Mouse (Mus musculus): ENCODE measurements around the gene Srrd. TPM values are rescaled to one million over a fixed set of nuclear protein-coding genes. Genes with fewer than 3 reads are reported as not detected.

Gene Srrd
- polyA plus RNA-seq, 1 experiment from 2014 or later, result 48.6 TPM

GRCm38 (mm10) chr5:112355910-112356309 lies 13.1 kb upstream of the Srrd start, which contains the start of gene Gm6583:
Gene Gm6583 (minus strand): TSS chr5:112356033.
- ATAC-seq (ENCODE audit: low FRiP score, low read depth), result no peak
- Histone ChIP-seq H3K9ac (replicated peaks) (no peak within 1 kb of the TSS), H3K4me1 (no peaks in the 10 kb centered on the region), H3K27me3 (no peaks in the 10 kb centered on the region), H3K27ac (replicated peaks) (no peak within 1 kb of the TSS), H3K36me3 (peaks cover 65% of the 10 kb centered on the region), H3K9me3 (no peaks in the 10 kb centered on the region), H3K4me3 (no peak within 1 kb of the TSS), H3K4me2 (replicated peaks) (no peak within 1 kb of the TSS)
- 69% methylated on average over 12 of the region's 13 CpGs for WGBS

- no peaks in the 10 kb centered on the region for H3K9me3 ChIP-seq
- H3K4me1 ChIP-seq, result no peaks in the 10 kb centered on the region
- no peak overlapping the region for H3K9ac ChIP-seq (replicated peaks)
- WGBS, result 90% methylated on average over 6 of the region's 6 CpGs
- H3K36me3 ChIP-seq, result peaks cover 69% of the 10 kb centered on the region
- H3K4me2 ChIP-seq (replicated peaks), result no peak overlapping the region
- no peak overlapping the region for H3K4me3 ChIP-seq
- ATAC-seq (ENCODE audit: low FRiP score, low read depth), result no peak
- no peak overlapping the region for H3K27ac ChIP-seq (replicated peaks)
- no peaks in the 10 kb centered on the region for H3K27me3 ChIP-seq
Measured at GRCm38 (mm10) chr5:112355493-112355892, 12.7 kb upstream of the Srrd start.

- Histone ChIP-seq H3K9ac (replicated peaks) (no peak overlapping the region), H3K27ac (replicated peaks) (no peak overlapping the region), H3K4me3 (no peak overlapping the region), H3K4me2 (replicated peaks) (no peak overlapping the region), H3K9me3 (no peaks in the 10 kb centered on the region), H3K27me3 (no peaks in the 10 kb centered on the region), H3K36me3 (peaks cover 63% of the 10 kb centered on the region), H3K4me1 (peaks cover 14% of the 10 kb centered on the region; the same call in 1 of the 2 replicates)
- ATAC-seq (ENCODE audit: low FRiP score, low read depth), result no peak
- WGBS, result 95% methylated on average over 8 of the region's 8 CpGs
Measured at GRCm38 (mm10) chr5:112349169-112349568, 6.3 kb upstream of the Srrd start.

DNA sequence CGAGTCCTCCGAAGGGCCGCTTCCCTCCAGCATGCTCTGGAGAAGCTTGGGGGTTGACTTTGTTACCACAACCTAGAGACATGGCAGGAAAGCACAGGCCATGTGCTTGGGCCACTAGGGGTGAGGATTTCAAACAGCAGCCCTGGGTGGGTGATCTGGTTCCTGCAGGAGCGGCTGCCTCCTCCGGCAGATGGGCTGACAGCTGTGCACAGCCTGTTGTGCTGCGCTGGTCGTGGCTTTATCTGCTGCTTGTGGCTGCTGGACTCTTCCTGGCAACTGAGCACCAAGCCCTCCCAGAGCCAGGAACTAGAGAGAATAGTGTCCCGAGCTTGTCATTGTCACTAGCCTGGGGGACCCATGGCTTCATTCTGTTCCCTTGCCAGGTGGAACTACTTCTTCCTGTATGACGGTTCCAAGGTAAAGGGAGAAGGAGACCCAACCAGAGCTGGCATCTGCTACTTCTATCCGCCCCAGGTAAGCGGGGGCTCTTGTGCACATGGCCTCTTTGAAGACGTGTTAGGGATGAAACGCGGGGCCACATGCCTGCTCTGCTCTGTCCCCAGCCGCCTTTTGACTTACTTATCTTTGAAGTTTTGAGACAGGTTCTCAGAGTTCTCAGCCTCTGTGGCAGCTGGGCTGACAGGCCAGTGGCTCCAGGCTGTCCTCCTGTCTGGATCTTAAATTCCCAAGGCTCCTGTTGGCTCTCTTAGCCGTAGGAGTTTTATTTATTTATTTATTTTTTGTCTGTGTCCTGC lies 3.5 kb upstream of the Srrd start:
- Histone ChIP-seq H3K9ac (replicated peaks) (0 out of 2 replicates have a peak overlapping the region, but pooled peaks have one; percentile 7), H3K36me3 (peaks cover 47% of the 10 kb centered on the region)
- whole genome bisulfite sequencing, result 89% methylated on average over 16 of the region's 16 CpGs

DNA sequence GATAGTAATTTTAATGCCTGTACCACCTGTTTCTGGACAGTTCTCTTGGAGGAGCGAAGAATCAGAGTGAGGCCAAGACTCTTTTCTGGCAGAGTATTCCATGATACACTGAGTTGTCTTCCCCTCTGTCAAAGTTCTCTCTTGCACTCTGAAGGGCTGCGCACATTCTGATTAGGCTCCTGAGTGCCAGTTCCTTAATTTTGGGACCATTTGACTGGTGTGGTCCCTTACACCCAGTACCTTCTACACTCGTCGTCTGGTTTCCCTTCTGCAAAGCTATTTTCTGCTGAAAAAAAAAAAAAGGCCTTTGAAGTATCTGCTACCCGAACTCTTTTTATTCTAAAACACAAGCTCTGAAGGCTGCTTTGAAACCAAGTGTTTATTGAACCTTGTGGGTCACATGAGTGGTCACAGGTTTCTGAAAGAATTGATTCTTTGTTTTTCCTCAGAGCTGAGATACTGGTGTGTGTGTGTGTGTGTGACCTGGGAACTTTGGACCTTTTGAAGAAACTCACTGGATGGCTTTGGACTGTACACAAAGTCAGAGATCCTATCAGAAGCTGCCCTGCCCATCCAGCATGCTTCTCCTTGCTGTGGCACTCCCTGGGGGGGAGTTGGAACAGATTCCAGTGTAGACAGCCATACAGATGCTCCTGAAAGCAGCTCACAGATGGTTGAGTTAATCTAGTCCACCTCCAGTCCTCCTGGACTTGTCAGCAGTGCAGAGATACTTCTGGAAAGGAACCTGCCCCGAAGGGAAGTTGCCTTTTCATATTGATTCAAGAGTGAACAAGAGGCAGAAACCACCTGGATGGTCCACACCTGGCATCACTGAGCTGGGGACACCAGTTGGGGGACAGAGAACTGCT lies 1.5 kb upstream of the Srrd start:
- 83% methylated on average over 6 of the region's 6 CpGs for WGBS
- ATAC-seq (ENCODE audit: low FRiP score, low read depth), result no peak
- H3K4me2 ChIP-seq (replicated peaks), result no peak overlapping the region
- H3K27ac ChIP-seq (replicated peaks), result no peak overlapping the region
- H3K4me3 ChIP-seq, result no peak overlapping the region
- no peaks in the 10 kb centered on the region for H3K9me3 ChIP-seq
- H3K9ac ChIP-seq (replicated peaks), result no peak overlapping the region
- H3K4me1 ChIP-seq, result peaks cover 40% of the 10 kb centered on the region
- no peaks in the 10 kb centered on the region for H3K27me3 ChIP-seq
- H3K36me3 ChIP-seq, result peaks cover 39% of the 10 kb centered on the region

More for the DNA sequence above, 3.5 kb upstream of the Srrd start:
- H3K4me1 ChIP-seq, result peaks cover 35% of the 10 kb centered on the region
- no peak for ATAC-seq (ENCODE audit: low FRiP score, low read depth)
- no peaks in the 10 kb centered on the region for H3K27me3 ChIP-seq
- no peak overlapping the region for H3K4me2 ChIP-seq (replicated peaks)
- no peak overlapping the region for H3K4me3 ChIP-seq
- H3K27ac ChIP-seq (replicated peaks), result no peak overlapping the region
- H3K9me3 ChIP-seq, result no peaks in the 10 kb centered on the region

DNA sequence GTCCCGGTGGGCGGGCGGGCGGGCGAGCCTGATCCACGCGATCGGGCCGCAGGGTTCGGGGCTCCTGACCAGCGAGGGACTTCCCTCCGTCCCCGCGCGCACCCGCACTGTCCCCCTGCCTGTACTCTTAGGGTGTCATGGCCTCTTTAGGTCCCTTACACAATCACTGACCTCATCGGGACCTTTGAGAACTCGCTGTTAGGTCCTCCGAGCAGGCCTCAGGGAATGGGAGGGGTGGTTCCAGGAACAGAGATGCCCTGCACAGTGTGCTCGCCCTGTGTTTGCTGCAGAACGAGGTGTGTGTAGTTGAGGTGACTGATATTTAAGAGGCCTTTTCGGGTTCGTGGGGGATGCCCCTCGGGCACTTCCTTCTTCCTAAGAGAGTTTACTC lies 360 bp upstream of the Srrd start:
- Histone ChIP-seq H3K9me3 (no peaks in the 10 kb centered on the region), H3K9ac (replicated peaks) (peak overlapping the region; percentile 80), H3K4me2 (replicated peaks) (peak overlapping the region; percentile 79), H3K27me3 (no peaks in the 10 kb centered on the region), H3K4me3 (peak overlapping the region; percentile 68), H3K27ac (replicated peaks) (peak overlapping the region; percentile 40; the same call in 1 of the 2 replicates), H3K36me3 (peaks cover 39% of the 10 kb centered on the region), H3K4me1 (peaks cover 40% of the 10 kb centered on the region)
- WGBS, result under 1% methylated on average over 24 of the region's 24 CpGs
- peak; percentile 72 for ATAC-seq (ENCODE audit: low FRiP score, low read depth)

DNA sequence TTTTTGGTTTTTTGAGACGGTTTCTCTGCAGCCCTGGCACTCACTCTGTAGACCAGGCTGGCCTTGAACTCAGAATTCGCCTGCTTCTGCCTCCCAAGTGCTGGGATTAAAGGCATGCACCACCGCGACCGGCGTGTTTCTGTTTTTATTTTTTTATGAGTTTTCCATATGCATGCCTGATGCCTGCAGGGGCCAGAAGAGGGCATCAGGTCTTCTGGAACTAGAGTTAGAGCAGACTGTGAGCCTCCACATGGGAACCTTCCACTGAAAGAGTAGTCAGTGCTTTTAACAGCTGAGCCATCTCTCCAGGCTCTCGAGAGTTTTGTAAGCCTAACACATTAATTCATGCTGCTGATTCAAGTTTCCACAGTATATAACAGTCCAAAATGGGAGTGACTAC lies 3.6 kb downstream of the Srrd start:
- H3K36me3 ChIP-seq, result peaks cover 59% of the 10 kb centered on the region
- WGBS, result 68% methylated on average over 7 of the region's 7 CpGs

DNA sequence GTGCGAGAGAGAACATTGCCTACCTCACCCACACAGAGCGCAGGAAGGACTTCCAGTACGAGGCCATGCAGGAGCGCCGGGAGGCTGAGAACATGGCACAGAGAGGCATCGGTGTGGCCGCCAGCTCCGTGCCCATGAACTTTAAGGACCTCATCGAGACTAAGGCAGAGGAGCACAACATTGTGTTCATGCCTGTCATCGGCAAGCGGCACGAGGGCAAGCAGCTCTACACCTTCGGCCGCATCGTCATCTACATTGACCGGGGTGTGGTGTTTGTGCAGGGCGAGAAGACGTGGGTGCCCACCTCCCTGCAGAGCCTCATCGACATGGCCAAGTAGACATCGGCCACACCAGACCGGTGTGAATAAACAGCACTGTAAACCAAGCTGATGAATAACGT lies 5.8 kb downstream of the Srrd start:
- H3K9ac ChIP-seq (replicated peaks), result no peak overlapping the region
- H3K4me1 ChIP-seq, result peaks cover 12% of the 10 kb centered on the region
- WGBS, result 95% methylated on average over 22 of the region's 22 CpGs
- no peak overlapping the region for H3K27ac ChIP-seq (replicated peaks)
- H3K9me3 ChIP-seq, result no peaks in the 10 kb centered on the region
- H3K4me2 ChIP-seq (replicated peaks), result no peak overlapping the region
- H3K4me3 ChIP-seq, result no peak overlapping the region
- ATAC-seq (ENCODE audit: low FRiP score, low read depth), result no peak
- peaks cover 81% of the 10 kb centered on the region for H3K36me3 ChIP-seq
- no peaks in the 10 kb centered on the region for H3K27me3 ChIP-seq

More for the DNA sequence above, 3.6 kb downstream of the Srrd start:
- peaks cover 26% of the 10 kb centered on the region for H3K4me1 ChIP-seq
- no peaks in the 10 kb centered on the region for H3K27me3 ChIP-seq
- H3K4me2 ChIP-seq (replicated peaks), result no peak overlapping the region
- no peak overlapping the region for H3K4me3 ChIP-seq
- H3K9me3 ChIP-seq, result no peaks in the 10 kb centered on the region
- no peak overlapping the region for H3K27ac ChIP-seq (replicated peaks)
- no peak overlapping the region for H3K9ac ChIP-seq (replicated peaks)
- ATAC-seq (ENCODE audit: low FRiP score, low read depth), result no peak

DNA sequence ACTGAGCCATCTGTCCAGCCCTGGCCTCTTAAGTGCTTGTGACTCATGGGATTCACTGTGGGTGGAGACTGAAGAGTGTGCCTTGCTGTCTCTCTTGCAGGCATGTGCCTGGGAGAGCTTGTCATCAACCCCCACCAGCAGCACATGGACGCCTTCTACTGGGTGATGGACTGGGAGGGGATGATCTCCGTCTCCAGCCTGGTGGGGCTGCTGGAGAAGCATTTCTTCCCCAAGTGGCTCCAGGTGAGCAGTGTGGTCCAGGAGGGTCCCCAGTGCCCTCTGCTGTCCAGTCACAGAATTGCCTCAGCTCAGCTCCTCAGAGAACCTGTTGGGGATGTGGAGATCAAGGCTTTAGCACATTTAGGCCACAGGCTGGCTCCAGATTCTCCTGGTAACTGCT lies 7.4 kb downstream of the Srrd start:
- WGBS, result 13% methylated on average over 2 of the region's 2 CpGs

GRCm38 (mm10) chr5:112329805-112330564 lies 12.9 kb downstream of the Srrd start:
- WGBS, result 94% methylated on average over 14 of the region's 14 CpGs
- H3K36me3 ChIP-seq, result peaks cover 71% of the 10 kb centered on the region
- H3K9me3 ChIP-seq, result no peaks in the 10 kb centered on the region
- H3K27ac ChIP-seq (replicated peaks), result no peak overlapping the region
- H3K4me2 ChIP-seq (replicated peaks), result no peak overlapping the region
- H3K9ac ChIP-seq (replicated peaks), result no peak overlapping the region
- peaks cover 23% of the 10 kb centered on the region for H3K4me1 ChIP-seq
- no peaks in the 10 kb centered on the region; the same call in 1 of the 2 replicates for H3K27me3 ChIP-seq
- no peak for ATAC-seq (ENCODE audit: low FRiP score, low read depth)
- no peak overlapping the region for H3K4me3 ChIP-seq

More for the DNA sequence above, 7.4 kb downstream of the Srrd start:
- ATAC-seq (ENCODE audit: low FRiP score, low read depth), result no peak
- Histone ChIP-seq H3K36me3 (peaks cover 96% of the 10 kb centered on the region), H3K9ac (replicated peaks) (no peak overlapping the region), H3K27ac (replicated peaks) (no peak overlapping the region), H3K4me1 (no peaks in the 10 kb centered on the region), H3K9me3 (no peaks in the 10 kb centered on the region), H3K27me3 (no peaks in the 10 kb centered on the region; the same call in 1 of the 2 replicates), H3K4me3 (no peak overlapping the region), H3K4me2 (replicated peaks) (no peak overlapping the region)

GRCm38 (mm10) chr5:112327854-112328253 lies 15.0 kb downstream of the Srrd start:
- H3K4me1 ChIP-seq, result peaks cover 28% of the 10 kb centered on the region
- WGBS, result 94% methylated on average over 15 of the region's 15 CpGs
- no peak overlapping the region for H3K4me2 ChIP-seq (replicated peaks)
- no peak for ATAC-seq (ENCODE audit: low FRiP score, low read depth)
- H3K27me3 ChIP-seq, result no peaks in the 10 kb centered on the region; the same call in 1 of the 2 replicates
- peaks cover 50% of the 10 kb centered on the region for H3K36me3 ChIP-seq
- no peak overlapping the region for H3K27ac ChIP-seq (replicated peaks)
- H3K9me3 ChIP-seq, result no peaks in the 10 kb centered on the region
- no peak overlapping the region for H3K9ac ChIP-seq (replicated peaks)
- no peak overlapping the region for H3K4me3 ChIP-seq

Measured in midbrain, embryonic 12.5 days (tissue).